Mouse (Mus musculus) megakaryocyte-erythroid progenitor cell, adult 5-6 weeks (primary cell): Measurements from ENCODE around the gene Acsl3. TPM values are rescaled to one million over a fixed set of nuclear protein-coding genes. Genes with fewer than 3 reads are reported as not detected.
A peak's percentile ranks its signal among the peaks of the same experiment; 100 is the strongest.

Experiments
- ATAC-seq: replicated peaks from 2 replicates; pipeline ENCODE4 v1.8.0; 2016; ENCODE audit warnings: mild to moderate bottlenecking, inconsistent platforms; ENCODE audit not compliant: severe bottlenecking, poor library complexity, low FRiP score, low TSS enrichment
- total RNA-seq, 2 experiments: library from RNA; stranded (forward) in 1 of 2; stranded (reverse) in 1 of 2; fragments of 200-1000, 215-1000 nt in 1 of 2; fragments of >200 nt in 1 of 2; fragmentation: Nextera tagmentation in 1 of 2; gene quantifications; 2 replicates each; pipeline ENCODE4 v1.2.3; 2014 to 2017

Acsl3 gene
- total RNA-seq (2014; fragmentation: Nextera tagmentation) (10.1 and 12.9 TPM in 2 replicates), total RNA-seq (2017) (50.9 and 77.7 TPM in 2 replicates)

GRCm38 (mm10) chr1:78657671-78658440, at the start of gene Acsl3, which contains the start of gene Utp14b:
Acsl3 (plus strand) TSS chr1:78657825.
Utp14b (plus strand) TSS chr1:78658038.
- peak; percentile 98 for ATAC-seq

GRCm38 (mm10) chr1:78609134-78609907, 48.3 kb upstream of the Acsl3 start:
- no peak for ATAC-seq

- ATAC-seq = no peak
Observed at GRCm38 (mm10) chr1:78611039-78611438, 46.6 kb upstream of the Acsl3 start.

DNA sequence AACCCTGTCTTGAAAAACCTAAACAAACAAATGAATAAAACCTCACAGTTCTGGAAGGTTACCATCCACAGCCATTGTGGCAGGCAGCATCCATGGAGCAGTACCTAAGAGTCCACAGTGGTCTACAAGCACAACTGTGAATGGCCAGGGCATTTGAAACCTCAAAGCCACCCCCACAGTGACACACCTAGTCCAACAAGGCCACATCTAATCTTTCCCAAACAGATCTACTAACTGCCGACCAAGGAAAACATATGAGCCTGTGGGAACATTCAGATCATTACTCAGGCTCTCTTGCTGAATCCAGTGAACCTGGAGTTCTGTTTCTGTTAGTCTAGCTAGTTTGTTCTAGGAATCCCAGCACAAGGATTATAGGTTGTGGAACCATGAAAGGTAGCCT, 44.7 kb upstream of the Acsl3 start:
- no peak for ATAC-seq

DNA sequence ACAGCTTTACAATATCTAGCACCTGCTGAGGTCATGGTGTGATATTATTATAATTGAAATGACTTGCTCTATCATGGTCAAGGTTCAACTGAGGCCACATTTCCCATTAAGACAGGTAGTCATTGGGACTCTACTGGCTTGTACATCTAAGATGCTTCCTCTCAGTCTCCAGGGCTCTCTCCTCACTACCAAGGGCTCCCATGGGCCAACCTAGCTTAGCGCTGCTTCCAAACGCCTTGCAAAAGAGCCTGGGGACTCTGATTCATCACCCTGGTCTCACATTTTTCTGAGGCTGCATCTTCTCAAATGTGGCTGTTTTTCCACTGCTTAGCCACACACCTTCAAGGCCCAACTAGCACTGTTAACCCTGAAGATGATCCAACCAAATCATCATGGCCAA, 33.3 kb upstream of the Acsl3 start:
- ATAC-seq = no peak

GRCm38 (mm10) chr1:78634486-78634885, 23.1 kb upstream of the Acsl3 start:
- no peak for ATAC-seq

- ATAC-seq = no peak
Observed at GRCm38 (mm10) chr1:78640871-78641270, 16.8 kb upstream of the Acsl3 start.

GRCm38 (mm10) chr1:78641791-78642190, 15.8 kb upstream of the Acsl3 start:
- ATAC-seq = no peak

- ATAC-seq = no peak
Observed at GRCm38 (mm10) chr1:78642197-78642596, 15.4 kb upstream of the Acsl3 start.

DNA sequence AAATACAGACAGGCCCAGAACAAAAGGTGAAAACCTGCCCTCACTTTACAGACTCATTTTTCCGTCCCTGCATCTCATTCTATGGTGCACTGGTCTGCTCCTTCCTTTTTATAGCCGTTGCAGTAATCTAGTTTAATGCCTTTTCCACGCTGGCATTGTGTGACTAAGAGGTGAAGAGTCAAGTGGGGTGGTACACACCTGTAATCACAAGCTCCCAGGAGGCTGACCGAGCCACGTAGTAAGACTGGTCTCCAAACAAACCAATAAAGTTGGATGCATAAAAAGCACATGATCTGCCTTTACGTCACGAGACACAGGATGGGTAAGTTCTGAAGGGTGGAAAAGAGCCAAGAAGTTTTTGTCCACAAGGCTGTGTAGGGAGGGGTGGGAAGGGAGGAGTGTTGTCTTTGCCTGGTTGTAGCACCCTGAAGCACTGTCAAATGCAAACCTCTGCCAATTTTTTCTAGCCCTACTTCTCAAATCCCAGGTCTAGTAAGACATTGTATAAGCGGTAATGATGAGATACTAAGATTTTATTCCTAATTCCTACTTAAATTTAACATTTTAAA, 10.2 kb upstream of the Acsl3 start:
- ATAC-seq = no peak

DNA sequence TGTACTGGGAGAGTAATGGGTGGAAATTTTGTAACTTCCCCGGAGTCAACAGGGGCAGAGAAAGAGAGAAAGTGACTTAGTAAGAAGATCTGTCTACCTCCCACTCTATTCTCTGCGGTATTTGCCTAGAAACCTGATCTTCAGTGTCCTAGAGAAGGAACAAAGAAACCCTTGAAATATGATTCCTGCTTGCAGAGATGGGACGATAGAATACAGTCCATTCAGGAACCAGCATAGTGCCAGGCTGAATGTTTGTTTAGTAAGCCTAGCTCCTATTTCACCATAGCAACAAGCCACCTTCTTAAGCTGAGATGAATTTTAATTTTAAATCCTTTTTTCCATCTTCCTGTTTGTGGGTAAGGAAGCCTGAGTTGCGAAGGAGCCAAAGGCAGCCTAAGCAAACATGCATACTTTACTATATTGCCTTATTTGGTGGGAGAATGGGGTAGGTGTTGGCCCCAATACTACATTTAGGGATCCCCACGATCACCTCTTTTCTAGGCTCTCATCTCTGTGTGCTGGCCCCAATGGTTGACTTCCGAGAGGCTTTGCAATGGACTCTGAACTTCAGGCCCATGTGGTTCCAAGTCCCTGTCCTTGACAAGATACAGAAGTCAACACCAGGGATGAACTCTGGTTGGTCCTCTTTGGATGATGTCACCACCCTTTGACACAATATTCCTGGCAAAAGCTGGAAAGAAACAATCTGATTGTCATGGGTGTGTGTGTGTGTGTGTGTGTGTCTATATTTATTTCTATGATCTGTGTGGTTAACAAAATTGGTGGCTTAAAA, 8.2 kb upstream of the Acsl3 start:
- ATAC-seq = no peak

GRCm38 (mm10) chr1:78656472-78656871, 1.2 kb upstream of the Acsl3 start:
- no peak for ATAC-seq

DNA sequence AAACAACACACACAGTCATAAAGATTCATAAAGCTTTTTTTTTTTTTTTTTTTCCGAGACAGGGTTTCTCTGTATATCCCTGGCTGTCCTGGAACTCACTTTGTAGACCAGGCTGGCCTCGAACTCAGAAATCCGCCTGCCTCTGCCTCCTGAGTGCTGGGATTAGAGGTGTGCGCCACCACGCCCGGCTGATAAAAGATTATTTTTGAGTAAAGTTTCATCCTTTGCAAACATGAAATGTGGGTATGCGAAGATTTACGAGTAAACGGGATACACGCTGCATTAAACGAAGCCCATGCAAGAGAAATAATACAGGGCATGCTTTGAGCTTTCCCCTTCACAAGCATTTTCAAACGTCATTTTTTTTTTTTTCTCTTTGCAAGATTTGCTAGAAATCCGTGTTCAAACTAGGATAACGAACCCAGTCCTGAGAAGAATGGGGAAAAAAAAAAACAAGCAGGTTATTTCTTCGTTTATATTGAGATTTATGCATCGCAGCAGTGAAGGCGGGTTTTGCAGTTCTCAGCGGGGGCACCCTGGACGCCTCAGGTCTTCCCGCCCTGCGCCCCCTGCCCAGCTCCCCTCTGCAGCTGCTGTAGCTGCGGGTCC, 500 bp upstream of the Acsl3 start:
- no peak for ATAC-seq

DNA sequence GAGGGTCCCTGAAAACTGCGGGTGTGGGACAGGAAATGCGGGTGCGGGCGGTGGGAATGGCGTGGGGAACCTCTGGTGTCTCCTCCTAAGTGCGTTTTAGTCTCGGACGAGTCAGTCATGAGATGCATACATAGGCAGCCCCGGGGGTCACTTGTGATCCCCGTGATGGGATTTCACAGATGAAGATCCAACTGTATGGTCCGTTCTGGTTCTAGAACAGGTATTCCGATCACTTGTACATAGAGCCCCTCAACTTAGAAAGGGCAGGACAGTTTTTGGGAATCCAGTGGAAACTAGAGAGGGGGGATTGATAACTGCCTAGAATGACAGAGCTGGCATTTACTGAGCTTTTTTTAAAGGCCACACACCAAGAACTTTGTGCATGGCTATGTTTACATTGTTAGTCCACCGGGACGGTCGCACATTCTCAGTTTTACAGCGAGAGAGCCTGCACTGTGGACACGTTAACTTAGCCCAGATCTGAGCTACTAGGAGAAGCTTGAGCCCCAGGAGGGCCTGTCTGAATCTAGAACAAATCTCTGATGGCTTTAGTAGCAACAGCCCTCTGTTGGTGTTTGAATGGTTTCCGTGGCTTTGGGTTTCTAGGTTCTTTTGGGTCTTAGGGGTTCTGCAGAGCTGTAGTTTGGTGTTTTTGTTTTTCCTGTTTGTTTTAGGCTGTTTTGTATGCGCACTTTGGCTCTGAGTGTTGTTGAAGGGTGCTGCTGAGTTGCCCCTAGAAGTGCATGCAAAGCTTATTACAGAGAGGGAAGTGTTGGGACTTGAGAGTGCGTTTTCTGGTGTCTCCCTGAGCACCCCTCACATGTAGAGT, 1.0 kb downstream of the Acsl3 start:
- peak; percentile 32; the same call in 1 of the 2 replicates for ATAC-seq

DNA sequence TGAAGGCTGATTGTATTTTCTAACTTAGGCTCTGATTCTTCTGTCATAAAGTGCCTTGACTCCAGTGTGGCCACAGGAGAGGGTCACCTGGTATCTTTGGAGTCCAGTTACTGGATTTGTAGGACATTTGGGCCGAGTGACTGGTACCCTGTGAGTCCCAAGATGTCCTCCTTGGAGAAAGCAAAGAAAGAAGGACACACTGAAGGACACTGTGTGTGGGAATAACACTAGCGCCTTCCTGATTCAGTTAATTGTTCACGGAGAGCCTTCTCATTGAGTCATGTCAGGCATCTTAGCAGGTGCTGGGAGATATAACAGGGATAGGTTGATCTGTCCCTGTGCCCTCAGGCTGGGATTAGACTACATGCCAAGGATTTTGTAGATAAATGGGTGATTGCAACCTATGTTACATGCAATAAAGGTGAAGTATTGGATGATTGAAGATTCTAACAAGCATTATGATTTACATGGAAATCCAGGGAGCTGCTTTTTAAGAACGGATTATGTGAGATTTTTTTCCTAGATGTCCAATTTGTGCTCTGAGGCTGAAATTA, 1.7 kb downstream of the Acsl3 start:
- ATAC-seq = no peak

DNA sequence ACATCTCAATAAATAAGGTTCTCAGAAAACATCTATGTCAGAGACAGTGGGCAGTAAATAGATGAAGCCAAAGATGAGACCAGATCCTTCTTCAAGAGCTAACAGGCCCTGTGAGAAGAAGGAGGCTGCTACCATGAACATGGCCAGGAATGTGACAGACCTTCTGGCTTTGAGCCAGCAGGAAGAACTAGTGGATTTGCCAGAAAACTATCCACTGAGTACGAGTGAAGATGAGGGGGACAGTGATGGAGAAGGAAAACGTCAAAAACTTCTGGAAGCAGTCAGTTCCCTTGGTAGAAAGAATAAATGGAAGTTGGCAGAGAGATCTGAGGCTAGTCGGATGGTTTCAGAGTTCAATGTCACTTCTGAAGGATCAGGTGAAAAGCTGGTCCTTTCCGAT, 6.7 kb downstream of the Acsl3 start:
- ATAC-seq = no peak

- no peak for ATAC-seq
Observed at GRCm38 (mm10) chr1:78665954-78666499, 8.4 kb downstream of the Acsl3 start.

GRCm38 (mm10) chr1:78666585-78666984, 9.0 kb downstream of the Acsl3 start:
- no peak for ATAC-seq
